Mouse (Mus musculus) midbrain, embryonic 12.5 days (tissue): ENCODE data around the gene Ppp1r36. TPM values are rescaled to one million over a fixed set of nuclear protein-coding genes. Genes with fewer than 3 reads are reported as not detected.

Experiments used
- ATAC-seq: fragments of 200-750 bp; cut with Nextera tagmentation; 2 replicates; pipeline ENCODE4 v1.8.0; 2017; ENCODE audit warnings: low read depth, moderate TSS enrichment, moderate library complexity; ENCODE audit not compliant: low FRiP score
- H3K27ac ChIP-seq: fragments of 300-500 bp; sonication (generic); replicated peaks from 2 replicates; pipeline ENCODE4 v1.5.1; 2016; ENCODE audit warnings: mild to moderate bottlenecking
- H3K27me3 ChIP-seq: fragments of 300-500 bp; sonication (generic); 2 replicates; pipeline ENCODE4 v1.6.1; 2016; ENCODE audit warnings: mild to moderate bottlenecking
- H3K36me3 ChIP-seq: fragments of 300-500 bp; sonication (generic); 2 replicates; pipeline ENCODE4 v1.6.1; 2016
- H3K4me1 ChIP-seq: fragments of 300-500 bp; sonication (generic); 2 replicates; pipeline ENCODE4 v1.6.1; 2016
- H3K4me2 ChIP-seq: fragments of 300-500 bp; sonication (generic); replicated peaks from 2 replicates; pipeline ENCODE4 v1.6.1; 2016; ENCODE audit warnings: mild to moderate bottlenecking, moderate library complexity
- H3K4me3 ChIP-seq: fragments of 300-500 bp; sonication (generic); 2 replicates; pipeline ENCODE4 v1.5.1; 2016; ENCODE audit warnings: mild to moderate bottlenecking
- H3K9ac ChIP-seq: fragments of 300-500 bp; sonication (generic); replicated peaks from 2 replicates; pipeline ENCODE4 v1.6.1; 2016; ENCODE audit warnings: mild to moderate bottlenecking, moderate library complexity
- H3K9me3 ChIP-seq: fragments of 300-500 bp; sonication (generic); 2 replicates; pipeline ENCODE4 v1.6.1; 2016; ENCODE audit warnings: mild to moderate bottlenecking
- WGBS: fragments of 180-500 bp; shearing (Covaris S2); methylation state at CpG from one replicate; pipeline ENCODE4 v1.1.7; 2016; 5-methylcytosine and 5-hydroxymethylcytosine counted together
- polyA plus RNA-seq: library from polyadenylated mRNA; unstranded; fragments of >200 nt; fragmentation: Nextera tagmentation; extraction: Ambion mirVana; gene quantifications from 2 replicates; pipeline ENCODE4 v1.2.1, GENCODE M21; 2016

Ppp1r36 gene
- polyA plus RNA-seq = 0.25 and 0.42 TPM in 2 replicates

- H3K27ac ChIP-seq = no peak within 1 kb of the TSS
- H3K9me3 ChIP-seq = no peaks in the 10 kb centered on the region
- peak within 1 kb of the TSS; percentile 78 for H3K4me2 ChIP-seq
- H3K9ac ChIP-seq = 0 out of 2 replicates have a peak within 1 kb of the TSS, but pooled peaks have one; percentile 34
- peaks cover 22% of the 10 kb centered on the region for H3K27me3 ChIP-seq
- peak within 1 kb of the TSS; percentile 45 for H3K4me3 ChIP-seq
- ATAC-seq = peak; percentile 38; the same call in 1 of the 2 replicates
- peaks cover 7% of the 10 kb centered on the region for H3K4me1 ChIP-seq
- under 1% methylated on average over 37 of the region's 37 CpGs for WGBS
- no peaks in the 10 kb centered on the region for H3K36me3 ChIP-seq
Measured at GRCm38 (mm10) chr12:76417433-76417854, at the start of gene Ppp1r36. Gene Ppp1r36, plus strand, starts transcription at chr12:76417538.

- Histone ChIP-seq H3K4me3 (peak overlapping the region; percentile 93), H3K4me1 (peaks cover 40% of the 10 kb centered on the region), H3K4me2 (peak overlapping the region; percentile 84), H3K9ac (peak overlapping the region; percentile 97), H3K27me3 (no peaks in the 10 kb centered on the region), H3K9me3 (no peaks in the 10 kb centered on the region), H3K36me3 (no peaks in the 10 kb centered on the region), H3K27ac (peak overlapping the region; percentile 98)
- WGBS = 7% methylated on average over 9 of the region's 9 CpGs
- ATAC-seq = no peak
Measured at GRCm38 (mm10) chr12:76368201-76368789, 49.0 kb upstream of the Ppp1r36 start.

GRCm38 (mm10) chr12:76368790-76369205 lies 48.5 kb upstream of the Ppp1r36 start:
- Histone ChIP-seq H3K4me1 (peaks cover 40% of the 10 kb centered on the region), H3K4me3 (peak overlapping the region; percentile 93), H3K36me3 (no peaks in the 10 kb centered on the region), H3K27ac (peak overlapping the region; percentile 98), H3K9me3 (no peaks in the 10 kb centered on the region), H3K9ac (peak overlapping the region; percentile 97), H3K27me3 (no peaks in the 10 kb centered on the region), H3K4me2 (peak overlapping the region; percentile 84)
- WGBS = under 1% methylated on average over 26 of the region's 26 CpGs
- ATAC-seq = peak; percentile 48

GRCm38 (mm10) chr12:76369206-76369977 lies 47.9 kb upstream of the Ppp1r36 start, which contains the start of gene Zbtb25:
Gene Zbtb25, minus strand, starts transcription at chr12:76369602.
- peak; percentile 83 for ATAC-seq
- Histone ChIP-seq H3K4me2 (peak within 1 kb of the TSS; percentile 84), H3K4me1 (peaks cover 40% of the 10 kb centered on the region), H3K36me3 (no peaks in the 10 kb centered on the region), H3K4me3 (peak within 1 kb of the TSS; percentile 93), H3K27me3 (no peaks in the 10 kb centered on the region), H3K27ac (peak within 1 kb of the TSS; percentile 98), H3K9ac (peak within 1 kb of the TSS; percentile 97), H3K9me3 (no peaks in the 10 kb centered on the region)
- WGBS = under 1% methylated on average over 89 of the region's 96 CpGs

DNA sequence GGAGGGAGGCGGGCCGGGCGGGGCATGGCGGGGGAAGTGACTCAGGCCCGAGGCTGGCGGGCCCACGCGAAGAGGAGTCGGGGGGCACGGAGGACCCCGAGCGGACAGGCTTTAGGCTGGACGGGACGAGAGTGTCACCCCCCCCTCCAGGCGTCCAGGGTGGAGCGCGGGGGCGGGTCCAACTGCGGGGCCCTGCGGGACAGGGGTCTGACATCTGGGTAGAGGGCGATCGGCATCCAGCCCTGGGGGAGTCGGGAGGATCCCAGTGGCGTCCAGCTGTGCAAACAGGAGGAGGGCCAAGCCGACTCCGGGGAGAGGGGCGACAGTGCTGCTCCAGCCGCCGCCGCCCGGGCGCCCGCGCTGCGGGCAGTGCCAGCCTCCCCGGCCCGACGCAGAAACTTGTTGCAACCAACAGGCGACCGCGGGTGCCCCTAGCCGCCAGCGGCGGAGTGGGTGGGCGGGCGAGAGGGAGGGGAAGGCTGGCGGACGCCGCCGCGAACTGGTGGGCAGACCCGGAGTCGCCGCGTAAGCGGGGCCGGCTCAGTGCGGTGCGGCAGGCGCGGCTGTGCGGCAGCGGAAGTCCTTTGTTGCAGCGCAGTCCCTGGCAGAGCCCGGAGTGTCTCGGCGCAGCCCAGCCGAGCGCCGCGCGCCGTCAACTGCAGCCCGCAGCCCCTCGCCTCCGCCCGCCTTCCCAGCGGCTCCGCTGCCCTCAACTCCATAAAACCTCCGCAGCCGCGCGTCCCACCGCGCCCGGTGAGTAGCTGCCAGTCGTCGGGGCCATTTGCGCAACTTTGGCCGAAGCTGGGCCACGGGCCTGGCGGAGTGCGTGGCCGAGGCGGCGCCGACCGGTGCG lies 47.1 kb upstream of the Ppp1r36 start, which contains the start of gene Zbtb1:
TSS of gene Zbtb1 (plus strand) at position 289 of the 853 bp plus-strand sequence.
- Histone ChIP-seq H3K27ac (peak within 1 kb of the TSS; percentile 98), H3K4me1 (peaks cover 40% of the 10 kb centered on the region), H3K4me3 (peak within 1 kb of the TSS; percentile 93), H3K9ac (peak within 1 kb of the TSS; percentile 97), H3K9me3 (no peaks in the 10 kb centered on the region), H3K4me2 (peak within 1 kb of the TSS; percentile 84), H3K36me3 (no peaks in the 10 kb centered on the region), H3K27me3 (no peaks in the 10 kb centered on the region)
- WGBS = under 1% methylated on average over 79 of the region's 99 CpGs
- peak; percentile 61 for ATAC-seq

GRCm38 (mm10) chr12:76370831-76371571 lies 46.3 kb upstream of the Ppp1r36 start:
- H3K4me2 ChIP-seq = peak overlapping the region; percentile 84
- H3K4me1 ChIP-seq = peaks cover 40% of the 10 kb centered on the region
- ATAC-seq = peak; percentile 42
- H3K4me3 ChIP-seq = peak overlapping the region; percentile 93
- H3K9me3 ChIP-seq = no peaks in the 10 kb centered on the region
- WGBS = under 1% methylated on average over 46 of the region's 63 CpGs
- no peaks in the 10 kb centered on the region for H3K27me3 ChIP-seq
- no peaks in the 10 kb centered on the region for H3K36me3 ChIP-seq
- peak overlapping the region; percentile 97 for H3K9ac ChIP-seq
- peak overlapping the region; percentile 98 for H3K27ac ChIP-seq

- H3K36me3 ChIP-seq = no peaks in the 10 kb centered on the region
- peak overlapping the region; percentile 97; the same call in 1 of the 2 replicates for H3K9ac ChIP-seq
- ATAC-seq = no peak
- H3K4me3 ChIP-seq = peak overlapping the region; percentile 93
- H3K27me3 ChIP-seq = no peaks in the 10 kb centered on the region
- 45% methylated on average over 7 of the region's 7 CpGs for WGBS
- H3K4me1 ChIP-seq = peaks cover 32% of the 10 kb centered on the region
- peak overlapping the region; percentile 84 for H3K4me2 ChIP-seq
- H3K9me3 ChIP-seq = no peaks in the 10 kb centered on the region
- no peak overlapping the region for H3K27ac ChIP-seq
Measured at GRCm38 (mm10) chr12:76372046-76372445, 45.3 kb upstream of the Ppp1r36 start.

DNA sequence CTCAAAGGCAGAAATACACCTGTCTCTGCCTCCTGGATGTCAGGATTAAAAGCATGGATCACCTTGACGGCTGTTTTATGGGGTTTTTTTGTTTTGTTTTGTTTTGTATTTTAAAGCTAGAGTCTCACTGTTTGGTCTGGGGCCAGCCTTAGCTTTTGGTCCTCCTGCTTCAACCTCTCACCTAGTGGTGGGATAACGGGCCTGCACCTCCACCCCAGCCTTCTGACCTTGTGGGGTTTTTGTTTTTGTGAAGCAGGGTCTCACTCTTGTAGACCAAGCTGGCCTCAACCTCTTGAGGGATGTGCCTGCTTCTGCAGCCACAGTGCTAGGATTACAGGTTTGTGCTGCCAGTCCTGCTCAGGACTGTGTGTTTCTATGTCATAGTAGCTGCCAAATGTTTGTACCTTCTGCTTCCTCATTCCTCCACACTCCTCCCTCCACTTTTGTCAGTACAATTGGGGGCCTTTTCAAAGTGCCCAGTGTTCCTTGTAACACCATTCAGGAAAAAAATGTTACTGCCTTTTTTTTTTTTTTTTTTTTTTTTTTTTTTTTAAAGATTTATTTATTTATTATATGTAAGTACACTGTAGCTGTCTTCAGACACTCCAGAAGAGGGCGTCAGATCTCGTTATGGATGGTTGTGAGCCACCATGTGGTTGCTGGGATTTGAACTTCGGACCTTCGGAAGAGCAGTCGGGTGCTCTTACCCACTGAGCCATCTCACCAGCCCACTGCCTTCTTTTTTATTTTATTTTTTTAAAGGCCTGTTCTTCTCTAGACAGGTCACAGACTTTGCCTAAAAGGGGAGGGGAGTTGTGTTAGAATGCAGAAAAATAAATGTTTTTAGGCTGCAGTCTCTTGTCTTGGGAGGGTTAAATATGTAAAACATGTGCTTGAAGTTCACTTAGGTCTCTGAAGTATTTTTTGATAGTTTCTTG lies 44.2 kb upstream of the Ppp1r36 start:
- no peak overlapping the region for H3K9ac ChIP-seq
- peaks cover 21% of the 10 kb centered on the region for H3K4me1 ChIP-seq
- WGBS = 75% methylated on average over 7 of the region's 7 CpGs
- no peak overlapping the region for H3K27ac ChIP-seq
- no peak overlapping the region for H3K4me3 ChIP-seq
- H3K27me3 ChIP-seq = no peaks in the 10 kb centered on the region
- no peaks in the 10 kb centered on the region for H3K36me3 ChIP-seq
- no peaks in the 10 kb centered on the region for H3K9me3 ChIP-seq
- no peak for ATAC-seq
- no peak overlapping the region for H3K4me2 ChIP-seq

- H3K27me3 ChIP-seq = no peaks in the 10 kb centered on the region
- no peak overlapping the region for H3K27ac ChIP-seq
- 79% methylated on average over 6 of the region's 6 CpGs for WGBS
- no peak for ATAC-seq
- H3K36me3 ChIP-seq = no peaks in the 10 kb centered on the region
- H3K9me3 ChIP-seq = no peaks in the 10 kb centered on the region
- H3K4me2 ChIP-seq = no peak overlapping the region
- no peak overlapping the region for H3K4me3 ChIP-seq
- H3K4me1 ChIP-seq = peaks cover 18% of the 10 kb centered on the region
- H3K9ac ChIP-seq = no peak overlapping the region
Measured at GRCm38 (mm10) chr12:76373991-76374390, 43.3 kb upstream of the Ppp1r36 start.

- H3K4me2 ChIP-seq = no peak overlapping the region
- no peaks in the 10 kb centered on the region for H3K9me3 ChIP-seq
- peaks cover 18% of the 10 kb centered on the region for H3K4me1 ChIP-seq
- WGBS = 84% methylated on average over 4 of the region's 4 CpGs
- no peaks in the 10 kb centered on the region for H3K27me3 ChIP-seq
- no peak for ATAC-seq
- H3K4me3 ChIP-seq = no peak overlapping the region
- no peak overlapping the region for H3K9ac ChIP-seq
- no peak overlapping the region for H3K27ac ChIP-seq
- H3K36me3 ChIP-seq = no peaks in the 10 kb centered on the region
Measured at GRCm38 (mm10) chr12:76374911-76375310, 42.4 kb upstream of the Ppp1r36 start.
